Mouse (Mus musculus) cerebellum, postnatal 14 days (tissue): ENCODE measurements at regions not wholly inside any gene's neighbourhood (a gene's known extent, or its start where the extent isn't known, plus 50 kb on each side); places are given as distances from the start of the nearest gene placed in this dataset.

Experiments used
- DNase-seq, 2 experiments: peaks; one replicate each; pipeline ENCODE4 v3.0.0; 2021; ENCODE audit warnings: mixed read lengths in 2 of 2

- peak; percentile 14 to 28 for DNase-seq
Observed at GRCm38 (mm10) chr17:79553850-79554249, 57.8 kb upstream of the Rmdn2 start.

GRCm38 (mm10) chr17:79555593-79555992 lies 56.1 kb upstream of the Rmdn2 start:
- DNase-seq, result no peak
